Mouse (Mus musculus) left cerebral cortex, adult 6 months (tissue): ENCODE measurements around the gene Vdac2. TPM values are rescaled to one million over a fixed set of nuclear protein-coding genes. Genes with fewer than 3 reads are reported as not detected.

Experiments
- long read RNA-seq, 2 experiments: library from polyadenylated mRNA; unstranded; transcript quantifications; one replicate each; pipeline ENCODE4 v2.0.0; 2019 to 2020
- polyA plus RNA-seq: library from polyadenylated mRNA; unstranded; fragments of <200 nt; fragmentation: Nextera tagmentation; gene quantifications from 2 replicates; pipeline ENCODE4 v1.2.3, GENCODE M21; 2021

Gene Vdac2
- 279 and 343 TPM in 2 replicates for polyA plus RNA-seq
- long read RNA-seq, experiment 1, transcript Vdac2-201 (10 exons, 1,954 nt), result major isoform, 927 of 981 reads
- long read RNA-seq, experiment 1, partial matches to known transcripts, result 19 of 981 reads
- long read RNA-seq, experiment 1, other reads (novel, unspliced or antisense), result 31 of 981 reads
- long read RNA-seq, experiment 2, transcript Vdac2-201 (10 exons, 1,954 nt), result major isoform, 432 of 507 reads
- long read RNA-seq, experiment 2, partial matches to known transcripts, result 43 of 507 reads
- long read RNA-seq, experiment 2, other reads (novel, unspliced or antisense), result 30 of 507 reads

GRCm38 (mm10) chr14:21824938-21825337 is at the start of gene Vdac2:
Gene Vdac2 (plus strand): TSS chr14:21825238.

GRCm38 (mm10) chr14:21848166-21849154 is 23.4 kb downstream of the Vdac2 start, which contains the start of gene Comtd1:
Gene Comtd1 (minus strand): TSS chr14:21848977.

Other genes with a start within 250 kb of the Vdac2 start
- gene Dupd1, start 110.7 kb upstream of the Vdac2 start, polyA plus RNA-seq, result 0.19 and 0.23 TPM in 2 replicates
- 26.2 and 47.8 TPM in 2 replicates for gene Samd8, start 74.7 kb upstream of the Vdac2 start, polyA plus RNA-seq
- 0.24 and 0.58 TPM in 2 replicates for gene Dusp13, start 74.1 kb upstream of the Vdac2 start, polyA plus RNA-seq
- gene Comtd1, start 23.7 kb downstream of the Vdac2 start, polyA plus RNA-seq, result 49.1 and 50.1 TPM in 2 replicates
- gene Zfp503, start 164.4 kb downstream of the Vdac2 start, polyA plus RNA-seq, result 0.31 and 0.74 TPM in 2 replicates
- gene Lrmda, start 194.5 kb downstream of the Vdac2 start, polyA plus RNA-seq, result 2.5 and 3.3 TPM in 2 replicates